Mouse (Mus musculus) hindbrain, embryonic 12.5 days (tissue): ENCODE data around the gene Tpcn1. TPM values are rescaled to one million over a fixed set of nuclear protein-coding genes. Genes with fewer than 3 reads are reported as not detected.
A peak's percentile ranks its signal among the peaks of the same experiment; 100 is the strongest.

Source experiments
- ATAC-seq: fragments of 200-750 bp; cut with Nextera tagmentation; 2 replicates; pipeline ENCODE4 v1.8.0; 2017; ENCODE audit warnings: moderate TSS enrichment; ENCODE audit not compliant: low FRiP score
- H3K27ac ChIP-seq: fragments of 300-500 bp; sonication (generic); 2 replicates; pipeline ENCODE4 v1.5.1; 2016; ENCODE audit warnings: mild to moderate bottlenecking
- H3K27me3 ChIP-seq: fragments of 300-500 bp; sonication (generic); 2 replicates; pipeline ENCODE4 v1.6.1; 2016; ENCODE audit warnings: mild to moderate bottlenecking
- H3K36me3 ChIP-seq: fragments of 300-500 bp; sonication (generic); 2 replicates; pipeline ENCODE4 v1.6.1; 2016; ENCODE audit warnings: mild to moderate bottlenecking
- H3K4me1 ChIP-seq: fragments of 300-500 bp; sonication (generic); 2 replicates; pipeline ENCODE4 v1.6.1; 2016
- H3K4me2 ChIP-seq: fragments of 300-500 bp; sonication (generic); replicated peaks from 2 replicates; pipeline ENCODE4 v1.6.1; 2016; ENCODE audit warnings: mild to moderate bottlenecking
- H3K4me3 ChIP-seq: fragments of 300-500 bp; sonication (generic); 2 replicates; pipeline ENCODE4 v1.5.1; 2016; ENCODE audit warnings: mild to moderate bottlenecking
- H3K9ac ChIP-seq: fragments of 300-500 bp; sonication (generic); 2 replicates; pipeline ENCODE4 v1.6.1; 2016; ENCODE audit warnings: mild to moderate bottlenecking, moderate library complexity
- H3K9me3 ChIP-seq: fragments of 300-500 bp; sonication (generic); replicated peaks from 2 replicates; pipeline ENCODE4 v1.6.1; 2016; ENCODE audit warnings: mild to moderate bottlenecking
- WGBS: fragments of 180-500 bp; shearing (Covaris S2); methylation state at CpG from one replicate; pipeline ENCODE4 v1.1.7; 2016; 5-methylcytosine and 5-hydroxymethylcytosine counted together
- polyA plus RNA-seq: library from polyadenylated mRNA; unstranded; fragments of >200 nt; fragmentation: Nextera tagmentation; extraction: Ambion mirVana; gene quantifications from 2 replicates; pipeline ENCODE4 v1.2.1, GENCODE M21; 2016

The Tpcn1 gene
- polyA plus RNA-seq, 1 experiment from 2014 or later = 19.2 TPM

DNA sequence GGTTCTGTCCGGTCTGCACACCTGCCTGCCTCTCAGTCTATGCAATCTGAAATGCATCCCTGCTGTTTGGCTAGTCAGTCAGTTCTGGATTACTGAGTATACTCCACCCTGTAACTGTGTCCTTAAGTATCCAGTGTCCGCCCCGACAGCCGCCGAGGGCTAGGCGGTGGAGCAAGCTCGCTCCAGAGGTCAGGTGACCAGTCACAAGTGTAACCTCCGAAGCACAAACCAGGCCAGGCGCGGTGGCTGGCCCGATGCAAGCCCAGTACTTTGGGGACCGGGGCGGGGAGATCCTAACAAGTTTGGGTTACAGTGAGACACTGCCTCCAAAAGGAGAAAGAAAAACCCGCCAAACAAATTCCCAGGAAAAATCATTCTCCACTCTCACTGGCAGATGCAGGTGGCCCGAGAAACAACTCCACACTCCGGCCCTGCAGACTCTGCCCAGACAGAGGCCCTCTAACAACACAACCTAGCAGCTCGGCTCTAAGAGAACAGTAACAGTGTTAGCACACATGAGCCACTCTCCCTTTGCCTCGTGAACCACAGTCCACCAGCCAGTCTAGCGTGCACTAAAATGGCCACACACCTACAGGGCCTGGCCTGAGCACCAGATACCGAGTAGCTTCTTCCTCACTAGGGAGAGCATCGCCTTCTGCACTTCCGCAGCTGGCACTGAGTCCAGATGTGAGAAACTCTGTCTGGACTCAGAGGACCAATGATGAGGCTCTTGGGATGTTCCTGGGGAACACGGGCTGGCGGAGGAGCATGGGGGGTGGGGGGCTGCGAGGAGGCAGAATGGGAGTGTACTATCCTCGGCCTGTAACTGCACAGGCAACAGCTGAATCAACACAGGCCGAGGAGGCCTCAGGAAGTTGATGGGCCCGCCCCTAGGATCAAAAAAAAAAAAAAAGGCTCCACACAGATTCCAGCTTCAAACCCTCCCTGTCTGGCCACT, 25.2 kb downstream of the Tpcn1 start:
- H3K9me3 ChIP-seq = no peaks in the 10 kb centered on the region
- H3K36me3 ChIP-seq = no peaks in the 10 kb centered on the region
- H3K4me2 ChIP-seq = peak overlapping the region; percentile 11; the same call in 1 of the 2 replicates
- ATAC-seq = no peak
- no peaks in the 10 kb centered on the region for H3K27me3 ChIP-seq
- peak overlapping the region; percentile 67 for H3K27ac ChIP-seq
- peaks cover 79% of the 10 kb centered on the region for H3K4me1 ChIP-seq
- WGBS = 52% methylated on average over 28 of the region's 28 CpGs
- H3K4me3 ChIP-seq = no peak overlapping the region
- no peak overlapping the region for H3K9ac ChIP-seq

DNA sequence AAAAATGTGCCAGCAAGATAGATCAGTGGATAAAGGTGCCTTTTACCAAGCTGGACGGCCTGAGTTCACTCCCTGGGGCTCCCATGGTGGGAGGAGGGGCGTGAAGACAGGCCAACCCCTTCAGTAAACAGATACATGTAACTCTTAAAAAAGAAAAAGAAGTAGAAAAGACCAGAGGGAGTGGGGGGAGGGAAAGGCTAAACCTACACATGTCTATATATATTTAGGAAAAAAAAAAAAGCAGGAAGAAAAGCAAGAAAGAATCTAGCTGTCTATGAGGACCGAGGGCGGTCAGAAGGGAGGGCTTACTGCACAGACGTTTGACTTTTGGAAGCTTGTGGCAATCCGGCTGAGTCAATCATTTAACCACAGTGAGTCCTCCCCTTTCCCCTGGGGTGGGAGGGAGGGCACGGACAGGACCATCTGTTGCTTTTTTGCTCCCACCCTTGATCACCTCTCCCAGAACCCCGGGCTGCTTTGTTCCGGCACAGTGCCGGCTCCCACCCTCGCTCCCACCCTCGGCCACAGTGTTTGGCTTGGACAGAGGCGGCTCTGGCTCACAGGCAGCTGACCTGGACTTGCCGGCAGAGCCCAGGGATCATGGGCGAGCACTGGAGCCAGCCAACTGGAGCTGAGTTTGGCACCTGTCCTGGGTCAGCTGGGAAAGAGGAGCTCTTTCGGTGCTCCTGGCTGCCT, 27.7 kb downstream of the Tpcn1 start:
- peak; percentile 45; the same call in 1 of the 2 replicates for ATAC-seq

DNA sequence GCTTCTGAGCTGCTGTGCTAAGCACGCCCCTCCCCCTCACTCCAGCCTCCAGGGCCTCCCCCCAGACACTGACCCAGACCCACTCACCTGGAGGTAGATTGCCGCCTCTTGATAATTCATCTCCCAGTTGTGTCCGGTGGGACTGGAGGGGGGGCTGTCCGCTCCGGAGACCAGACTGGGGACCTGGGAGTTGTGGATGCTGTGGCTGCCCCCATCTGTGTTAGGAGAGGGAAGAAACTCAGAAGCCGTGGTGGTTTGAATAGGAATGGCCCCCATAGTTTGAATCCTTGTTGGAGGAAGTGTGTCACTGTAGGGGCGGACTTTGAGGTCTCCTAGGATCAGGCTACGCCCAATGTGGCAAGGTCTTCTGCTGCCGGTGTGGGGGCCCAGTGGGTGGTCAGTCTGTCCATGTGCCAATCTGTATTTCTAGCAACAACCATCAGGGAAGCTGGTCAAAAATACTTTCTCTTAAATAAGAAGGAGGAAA, 28.3 kb downstream of the Tpcn1 start:
- WGBS = 53% methylated on average over 9 of the region's 9 CpGs
- no peak overlapping the region for H3K9ac ChIP-seq
- H3K36me3 ChIP-seq = peaks cover 15% of the 10 kb centered on the region
- H3K4me3 ChIP-seq = no peak overlapping the region
- peak overlapping the region; percentile 58 for H3K27ac ChIP-seq
- no peak for ATAC-seq
- peaks cover 51% of the 10 kb centered on the region for H3K4me1 ChIP-seq
- no peaks in the 10 kb centered on the region for H3K27me3 ChIP-seq
- H3K4me2 ChIP-seq = 0 out of 2 replicates have a peak overlapping the region, but pooled peaks have one; percentile 6
- no peaks in the 10 kb centered on the region for H3K9me3 ChIP-seq

More for the DNA sequence above, 27.7 kb downstream of the Tpcn1 start:
- Histone ChIP-seq H3K4me1 (peaks cover 57% of the 10 kb centered on the region), H3K4me3 (no peak overlapping the region), H3K27ac (peak overlapping the region; percentile 58), H3K36me3 (peaks cover 10% of the 10 kb centered on the region), H3K4me2 (0 out of 2 replicates have a peak overlapping the region, but pooled peaks have one; percentile 19), H3K9ac (no peak overlapping the region), H3K9me3 (no peaks in the 10 kb centered on the region), H3K27me3 (no peaks in the 10 kb centered on the region)
- WGBS = 9% methylated on average over 16 of the region's 16 CpGs

DNA sequence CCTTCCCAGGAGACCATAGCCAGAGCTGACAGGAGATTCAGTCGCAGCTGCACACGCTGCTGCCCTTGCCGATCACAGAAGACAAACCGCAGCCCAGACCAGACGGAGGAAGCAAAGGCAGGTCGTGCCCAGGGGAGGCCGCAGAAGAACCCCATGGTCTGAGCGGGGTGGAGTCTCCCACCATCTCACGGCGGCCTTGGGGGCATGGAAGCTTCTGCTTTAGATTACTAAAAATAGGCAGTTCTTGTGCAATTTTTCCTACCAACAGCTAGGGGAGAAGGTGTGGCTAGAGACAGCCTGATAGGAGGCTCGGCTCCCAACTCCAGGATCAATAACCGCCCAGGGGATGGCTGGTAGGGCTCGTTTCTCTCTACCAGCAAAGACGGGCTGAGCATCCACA, 29.7 kb downstream of the Tpcn1 start:
- Histone ChIP-seq H3K27ac (0 out of 2 replicates have a peak overlapping the region, but pooled peaks have one; percentile 23), H3K27me3 (no peaks in the 10 kb centered on the region), H3K9me3 (no peaks in the 10 kb centered on the region), H3K9ac (no peak overlapping the region), H3K4me1 (peaks cover 40% of the 10 kb centered on the region), H3K4me3 (no peak overlapping the region), H3K4me2 (no peak overlapping the region), H3K36me3 (peaks cover 21% of the 10 kb centered on the region)
- no peak for ATAC-seq
- WGBS = 64% methylated on average over 14 of the region's 14 CpGs

DNA sequence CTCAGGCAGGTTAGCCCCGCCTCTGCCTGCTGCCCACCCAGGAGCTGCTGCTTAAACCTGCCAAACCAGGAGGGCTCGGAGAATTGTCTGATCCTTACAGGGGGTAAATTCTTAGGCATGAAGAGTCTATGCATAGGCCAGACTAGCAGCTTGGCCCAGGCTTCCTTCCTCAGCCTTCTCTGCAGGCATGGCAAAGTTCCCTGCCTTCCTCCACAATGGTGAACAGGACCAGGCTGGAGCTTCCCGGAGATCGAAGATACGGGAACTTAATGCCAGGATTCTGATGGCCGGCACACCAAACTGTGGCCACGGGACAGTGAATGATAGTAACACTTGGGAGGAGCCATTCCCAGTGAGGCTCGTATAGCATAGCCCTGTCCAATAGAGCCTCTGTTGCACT, 30.4 kb downstream of the Tpcn1 start:
- no peak for ATAC-seq
- H3K27ac ChIP-seq = no peak overlapping the region
- H3K9me3 ChIP-seq = no peaks in the 10 kb centered on the region
- H3K36me3 ChIP-seq = peaks cover 27% of the 10 kb centered on the region
- no peak overlapping the region for H3K4me2 ChIP-seq
- no peak overlapping the region for H3K4me3 ChIP-seq
- no peaks in the 10 kb centered on the region for H3K27me3 ChIP-seq
- WGBS = 70% methylated on average over 8 of the region's 8 CpGs
- peaks cover 33% of the 10 kb centered on the region for H3K4me1 ChIP-seq
- H3K9ac ChIP-seq = no peak overlapping the region

DNA sequence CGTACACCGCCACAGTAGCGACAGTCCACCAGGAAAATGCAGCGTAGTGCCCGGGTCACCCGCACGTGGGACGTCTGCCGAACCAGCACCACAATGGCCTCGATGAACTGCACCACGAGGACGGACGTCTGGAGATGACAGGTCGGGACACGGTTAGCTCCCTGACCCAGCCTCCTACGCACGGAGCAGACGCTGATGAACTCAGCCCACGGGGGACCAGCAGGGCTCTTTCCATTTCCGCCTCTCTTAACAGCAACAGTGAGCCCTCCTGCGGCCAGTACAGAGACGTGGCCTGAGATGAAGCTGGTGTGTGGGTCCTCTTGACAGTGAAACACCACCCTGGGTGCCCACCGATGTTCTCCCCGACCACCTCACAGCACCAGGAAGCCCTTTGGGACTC, 32.6 kb downstream of the Tpcn1 start:
- peaks cover 36% of the 10 kb centered on the region for H3K36me3 ChIP-seq
- no peak for ATAC-seq
- 87% methylated on average over 24 of the region's 24 CpGs for WGBS

DNA sequence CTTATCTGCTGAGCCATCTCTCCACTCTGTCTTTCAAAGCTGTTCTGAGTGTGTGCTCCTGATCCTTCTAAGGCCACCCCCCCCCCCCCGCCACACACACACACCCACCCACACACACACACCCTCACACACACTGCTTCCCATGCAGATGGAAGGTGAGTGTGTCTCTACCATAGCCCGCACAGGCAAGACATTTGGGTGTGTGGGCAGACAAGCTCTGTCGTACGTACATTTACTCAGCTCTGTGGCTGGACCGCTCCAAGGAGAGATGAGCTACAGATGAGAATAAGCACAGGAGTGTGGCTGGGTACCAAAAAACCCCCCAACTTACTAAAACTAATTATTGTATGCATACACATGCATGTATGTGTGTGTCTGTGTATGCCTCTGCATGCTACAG, 37.8 kb downstream of the Tpcn1 start:
- Histone ChIP-seq H3K9me3 (no peaks in the 10 kb centered on the region), H3K36me3 (peaks cover 33% of the 10 kb centered on the region), H3K4me2 (no peak overlapping the region), H3K4me1 (0 out of 2 replicates have a peak, but pooled peaks cover 2% of the 10 kb centered on the region), H3K9ac (no peak overlapping the region), H3K27me3 (no peaks in the 10 kb centered on the region), H3K27ac (no peak overlapping the region), H3K4me3 (no peak overlapping the region)
- WGBS = 92% methylated on average over 5 of the region's 5 CpGs
- ATAC-seq = no peak

More for the DNA sequence above, 32.6 kb downstream of the Tpcn1 start:
- Histone ChIP-seq H3K4me1 (peaks cover 25% of the 10 kb centered on the region), H3K4me2 (no peak overlapping the region), H3K9me3 (no peaks in the 10 kb centered on the region), H3K4me3 (no peak overlapping the region), H3K9ac (no peak overlapping the region), H3K27me3 (no peaks in the 10 kb centered on the region), H3K27ac (no peak overlapping the region)

DNA sequence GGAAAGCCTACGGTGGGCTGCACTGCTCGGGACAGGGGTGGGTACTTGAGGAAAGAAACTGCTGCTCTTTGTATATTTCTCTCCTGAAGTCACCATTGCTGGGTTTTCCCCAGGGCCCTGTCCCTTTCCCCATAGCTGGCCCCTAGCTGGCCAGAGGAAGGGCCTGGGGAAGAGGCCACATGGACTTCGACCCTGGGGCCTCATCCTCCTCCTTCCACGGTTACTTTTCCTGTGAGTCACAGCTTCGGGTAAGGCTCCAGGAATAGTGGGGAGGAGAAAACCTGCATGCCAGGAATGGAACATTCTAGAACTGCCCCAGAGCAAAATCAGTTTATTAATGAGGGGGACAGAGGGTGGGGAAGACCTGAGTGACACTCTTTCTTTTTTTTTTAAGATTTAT, 38.3 kb downstream of the Tpcn1 start:
- Histone ChIP-seq H3K9ac (no peak overlapping the region), H3K4me2 (no peak overlapping the region), H3K27me3 (no peaks in the 10 kb centered on the region), H3K27ac (no peak overlapping the region), H3K9me3 (no peaks in the 10 kb centered on the region), H3K36me3 (peaks cover 29% of the 10 kb centered on the region), H3K4me3 (no peak overlapping the region), H3K4me1 (0 out of 2 replicates have a peak, but pooled peaks cover 2% of the 10 kb centered on the region)
- 86% methylated on average over 5 of the region's 5 CpGs for WGBS
- no peak for ATAC-seq

DNA sequence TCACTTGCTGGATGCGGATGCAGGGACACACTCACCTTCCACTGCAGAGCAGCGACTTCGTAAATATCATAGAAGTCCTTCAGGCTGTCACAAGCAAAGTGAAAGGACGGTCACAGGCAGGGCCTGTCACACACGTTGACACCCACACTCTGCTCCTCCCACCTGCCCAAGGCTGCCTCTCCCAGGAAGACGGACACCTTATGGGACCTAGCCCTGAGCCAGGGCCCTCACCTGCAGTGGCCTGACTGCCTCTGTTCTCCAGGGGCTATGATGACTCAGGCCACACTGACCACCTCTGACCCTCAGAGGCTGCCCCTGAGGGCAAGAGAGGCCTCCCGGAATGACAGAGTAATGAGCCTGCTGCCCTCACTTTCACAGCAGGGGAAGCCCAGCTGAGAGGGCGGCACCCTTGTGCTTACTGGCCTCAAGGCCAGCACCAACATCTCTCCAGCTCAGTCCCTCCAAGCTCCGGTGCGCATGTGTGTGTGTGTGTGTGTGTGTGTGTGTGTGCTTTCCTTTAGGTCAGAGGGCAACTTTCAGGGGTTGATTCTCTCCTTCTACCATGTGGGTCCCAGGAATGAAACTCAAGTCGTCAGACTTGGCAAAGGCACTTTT, 40.1 kb downstream of the Tpcn1 start:
- Histone ChIP-seq H3K36me3 (peaks cover 28% of the 10 kb centered on the region), H3K27ac (no peak overlapping the region)
- WGBS = 68% methylated on average over 11 of the region's 11 CpGs

DNA sequence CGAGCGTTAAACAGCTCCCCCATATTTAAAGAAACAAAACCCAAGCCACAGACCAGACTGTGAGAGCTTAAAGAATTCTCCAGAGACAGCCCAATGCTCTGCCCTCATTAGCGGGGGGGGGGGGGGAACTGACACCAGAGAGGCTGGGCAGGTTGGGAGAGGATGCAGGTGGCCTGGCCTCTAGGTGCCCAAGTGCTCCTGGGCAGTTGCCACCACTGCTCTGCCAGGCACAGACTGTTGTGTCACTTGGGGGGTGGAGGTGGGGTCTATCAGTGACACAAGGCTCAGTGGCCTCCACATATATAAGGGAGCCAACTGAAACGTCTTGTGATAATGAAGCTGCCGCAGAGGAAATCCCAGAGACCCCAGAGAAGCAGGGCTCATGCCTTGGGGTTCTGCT, 51.8 kb downstream of the Tpcn1 start:
- no peak overlapping the region for H3K27ac ChIP-seq
- no peak for ATAC-seq
- no peaks in the 10 kb centered on the region for H3K9me3 ChIP-seq
- H3K4me2 ChIP-seq = no peak overlapping the region
- WGBS = 73% methylated on average over 5 of the region's 5 CpGs
- no peak overlapping the region for H3K4me3 ChIP-seq
- H3K9ac ChIP-seq = no peak overlapping the region
- H3K27me3 ChIP-seq = no peaks in the 10 kb centered on the region
- H3K36me3 ChIP-seq = peaks cover 22% of the 10 kb centered on the region
- peaks cover 25% of the 10 kb centered on the region for H3K4me1 ChIP-seq

More for the DNA sequence above, 40.1 kb downstream of the Tpcn1 start:
- no peak overlapping the region for H3K4me2 ChIP-seq
- no peaks in the 10 kb centered on the region for H3K27me3 ChIP-seq
- no peak overlapping the region for H3K4me3 ChIP-seq
- H3K4me1 ChIP-seq = 0 out of 2 replicates have a peak, but pooled peaks cover 2% of the 10 kb centered on the region
- no peak for ATAC-seq
- no peak overlapping the region for H3K9ac ChIP-seq
- H3K9me3 ChIP-seq = no peaks in the 10 kb centered on the region

DNA sequence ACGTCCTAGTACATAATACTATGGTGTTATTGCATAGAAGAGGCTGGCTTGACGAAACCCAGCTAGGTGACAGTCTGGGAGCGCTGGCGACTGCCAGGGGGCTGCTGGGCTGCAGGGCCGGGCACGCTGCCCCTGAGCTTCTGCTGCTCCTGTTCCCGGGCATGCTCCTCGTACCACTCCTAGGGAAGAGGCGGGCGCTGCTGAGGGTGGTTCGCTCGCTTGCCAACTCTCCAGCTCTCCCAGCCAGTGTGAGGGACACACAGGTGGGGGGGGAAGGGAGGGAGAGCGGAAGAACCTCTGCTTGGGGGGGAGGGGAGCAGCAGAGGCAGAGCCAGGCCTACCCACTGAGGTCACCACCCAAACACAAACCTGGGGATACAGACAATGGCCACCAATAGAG, 52.4 kb downstream of the Tpcn1 start:
- ATAC-seq = no peak
- WGBS = 80% methylated on average over 10 of the region's 13 CpGs
- no peak overlapping the region for H3K27ac ChIP-seq
- no peaks in the 10 kb centered on the region for H3K9me3 ChIP-seq
- H3K4me2 ChIP-seq = no peak overlapping the region
- H3K4me1 ChIP-seq = peaks cover 25% of the 10 kb centered on the region
- H3K36me3 ChIP-seq = peaks cover 19% of the 10 kb centered on the region
- no peak overlapping the region for H3K9ac ChIP-seq
- H3K4me3 ChIP-seq = no peak overlapping the region
- H3K27me3 ChIP-seq = no peaks in the 10 kb centered on the region

DNA sequence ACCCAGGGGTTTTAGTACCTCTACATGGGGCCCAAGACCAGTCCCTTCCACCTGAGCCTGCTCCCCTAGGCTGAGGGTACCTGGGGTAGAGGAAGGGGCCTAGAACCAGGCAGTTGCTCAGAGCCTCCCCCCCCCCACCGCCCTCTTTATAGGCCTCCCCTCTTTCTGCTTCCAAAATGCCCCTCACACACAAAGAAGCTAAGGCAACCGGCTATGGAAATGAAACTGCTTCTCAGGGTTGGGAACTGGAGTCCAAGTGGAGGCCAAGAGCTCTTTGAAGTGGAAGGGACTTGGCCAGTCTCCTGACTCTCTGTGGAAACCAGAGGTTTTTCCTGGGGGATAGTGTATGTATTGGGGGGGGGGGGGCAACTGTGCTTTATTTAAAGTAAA, 53.8 kb downstream of the Tpcn1 start:
- H3K27ac ChIP-seq = peak overlapping the region; percentile 55; the same call in 1 of the 2 replicates
- H3K27me3 ChIP-seq = no peaks in the 10 kb centered on the region
- H3K9ac ChIP-seq = no peak overlapping the region
- no peak overlapping the region for H3K4me2 ChIP-seq
- H3K4me1 ChIP-seq = peaks cover 25% of the 10 kb centered on the region
- H3K4me3 ChIP-seq = no peak overlapping the region
- no peak for ATAC-seq
- H3K36me3 ChIP-seq = peaks cover 15% of the 10 kb centered on the region
- 49% methylated on average over 2 of the region's 2 CpGs for WGBS
- H3K9me3 ChIP-seq = no peaks in the 10 kb centered on the region
